Mouse (Mus musculus): ENCODE results near the gene Ntmt1. TPM values are rescaled to one million over a fixed set of nuclear protein-coding genes. Genes with fewer than 3 reads are reported as not detected.
A peak's percentile ranks its signal among the peaks of the same experiment; 100 is the strongest.

Gene Ntmt1
- polyA plus RNA-seq, 1 experiment = 71.2 TPM

DNA sequence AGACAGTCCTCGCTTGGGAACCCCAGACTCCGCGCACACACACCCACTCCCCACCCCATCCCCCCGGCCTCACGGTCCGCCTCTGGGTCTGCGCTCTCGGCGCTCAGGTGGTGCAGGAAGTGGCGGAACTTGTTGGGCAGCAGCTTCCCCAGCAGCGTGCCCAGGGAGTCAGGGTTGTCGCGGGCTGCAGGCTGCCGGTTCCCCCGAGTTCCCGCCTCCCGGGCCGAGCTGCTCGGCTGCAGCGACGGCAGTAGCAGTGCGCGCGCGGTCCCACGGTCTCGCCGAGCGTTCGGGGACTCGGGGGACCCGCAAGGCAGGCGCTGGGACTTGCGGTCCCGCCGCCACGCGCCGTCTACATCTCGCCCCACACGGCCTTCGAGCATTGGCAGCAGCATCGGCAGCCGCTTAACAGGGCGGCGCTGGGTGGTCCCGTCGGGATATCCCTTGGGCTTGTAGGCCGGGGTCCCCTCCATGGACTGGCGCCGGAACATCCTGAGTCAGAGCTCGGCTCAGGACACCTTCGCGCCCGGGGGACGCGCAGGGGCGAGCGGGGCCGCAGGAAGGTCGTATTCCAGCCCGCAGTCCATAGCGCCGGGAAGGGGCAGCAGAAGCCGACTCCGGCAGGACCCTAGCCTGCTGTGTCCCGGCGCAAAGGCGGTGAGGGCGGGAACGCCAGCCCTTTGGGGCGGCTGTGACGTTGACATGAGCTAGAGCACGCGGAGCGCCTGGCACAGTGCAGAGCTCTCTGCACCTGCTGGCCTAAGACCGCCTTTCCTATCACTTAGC lies 6.4 kb upstream of the Ntmt1 start:
- Histone ChIP-seq H3K4me3 (no peak overlapping the region), H3K27me3 (ENCODE audit: control insufficient read depth, insufficient read depth, insufficient read length) (peaks cover 10% of the 10 kb centered on the region)
- no peak for TF ChIP-seq POLR2AphosphoS2 (IDR thresholded peaks at IDR 0.05; ENCODE audit: insufficient read length, low read depth)
- peak in 1 of 3 experiments; percentile 6 for TF ChIP-seq MYOD1 (IDR thresholded peaks at IDR 0.05; ENCODE audit: control insufficient read depth in 1 of 3, insufficient read length in 2 of 3, low read depth in 2 of 3)

DNA sequence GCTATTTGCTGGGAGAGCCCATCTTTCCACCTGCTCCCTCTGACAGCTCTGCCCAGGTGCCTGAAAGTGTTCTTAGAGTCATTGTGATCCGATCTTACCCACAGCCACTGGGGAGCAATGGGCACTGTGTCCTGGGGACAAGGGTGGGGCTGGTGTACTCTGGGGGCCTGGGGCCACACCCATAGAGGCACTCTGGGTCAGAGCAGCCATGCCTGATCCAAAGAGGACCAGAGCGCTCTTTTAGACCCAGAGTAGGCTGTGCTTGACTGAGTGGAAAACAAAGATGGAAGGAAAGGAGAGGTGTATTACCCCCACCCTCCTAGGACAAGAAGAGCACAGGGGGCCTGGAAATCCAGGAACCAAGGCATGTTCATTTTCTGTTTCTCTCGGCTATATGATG lies 4.0 kb upstream of the Ntmt1 start, which contains the start of gene 1700001O22Rik:
1700001O22Rik (minus strand) TSS at position 58 of the 400 bp plus-strand sequence.
- TF ChIP-seq TCF12 (IDR thresholded peaks at IDR 0.05; ENCODE audit: insufficient read depth, poor library complexity, severe bottlenecking) (no peak), POLR2A (IDR thresholded peaks at IDR 0.05; ENCODE audit: insufficient read length, low read depth) (no peak), E2F4 (IDR thresholded peaks at IDR 0.05; ENCODE audit: insufficient read depth) (no peak)
- no peaks in the 10 kb centered on the region for H3K36me3 ChIP-seq (ENCODE audit: control insufficient read depth, insufficient read depth)

More for the DNA sequence above, 6.4 kb upstream of the Ntmt1 start:
- Histone ChIP-seq H3K4me2 (ENCODE audit: low read depth) (peak overlapping the region; percentile 2), H3K79me2 (ENCODE audit: control insufficient read depth, insufficient read depth) (no peaks in the 10 kb centered on the region), H3K36me3 (ENCODE audit: control insufficient read depth, insufficient read depth) (no peaks in the 10 kb centered on the region), H3ac (ENCODE audit: control insufficient read depth, insufficient read length) (no peak overlapping the region)

DNA sequence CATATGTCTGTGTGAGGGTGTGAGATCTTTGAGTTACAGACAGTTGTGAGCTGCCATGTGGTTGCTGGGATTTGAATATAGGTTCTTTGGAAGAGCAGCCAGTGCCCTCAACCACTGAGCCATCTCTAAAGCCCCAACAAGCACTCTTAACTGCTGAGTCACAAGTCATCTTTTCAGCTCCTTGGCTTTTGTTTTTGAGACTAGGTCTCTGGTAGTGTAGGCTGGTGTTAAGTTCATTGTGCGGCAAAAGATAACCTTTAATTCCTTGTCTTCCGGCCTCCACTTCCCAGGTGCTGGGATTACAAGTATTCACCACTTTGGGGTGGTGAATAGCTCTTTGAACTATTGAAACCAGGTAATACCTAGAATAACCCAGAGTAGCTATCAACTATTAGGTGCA lies 1.6 kb upstream of the Ntmt1 start:
- Histone ChIP-seq H3K27me3 (ENCODE audit: control insufficient read depth, insufficient read depth, insufficient read length) (peaks cover 7% of the 10 kb centered on the region), H3K36me3 (ENCODE audit: control insufficient read depth, insufficient read depth) (no peaks in the 10 kb centered on the region), H3ac (ENCODE audit: control insufficient read depth, insufficient read length) (no peak overlapping the region), H3K4me2 (ENCODE audit: low read depth) (no peak overlapping the region), H3K79me2 (ENCODE audit: control insufficient read depth, insufficient read depth) (peaks cover 32% of the 10 kb centered on the region), H3K4me3 (no peak overlapping the region)
- TF ChIP-seq TCF12 (IDR thresholded peaks at IDR 0.05; ENCODE audit: insufficient read depth, poor library complexity, severe bottlenecking) (no peak), E2F4 (IDR thresholded peaks at IDR 0.05; ENCODE audit: insufficient read depth) (no peak), MYOD1 (IDR thresholded peaks at IDR 0.05; ENCODE audit: control insufficient read depth in 1 of 3, insufficient read length in 2 of 3, low read depth in 2 of 3) (no peak), POLR2A (IDR thresholded peaks at IDR 0.05; ENCODE audit: insufficient read length, low read depth) (no peak), TCF3 (IDR thresholded peaks at IDR 0.05; ENCODE audit: insufficient read length, low read depth) (no peak), MAX (IDR thresholded peaks at IDR 0.05; ENCODE audit: low read depth) (no peak), SRF (IDR thresholded peaks at IDR 0.05; ENCODE audit: control insufficient read depth, insufficient read length, low read depth) (no peak), CEBPB (IDR thresholded peaks at IDR 0.05; ENCODE audit: insufficient read depth, poor library complexity, severe bottlenecking) (no peak), POLR2AphosphoS2 (IDR thresholded peaks at IDR 0.05; ENCODE audit: insufficient read length, low read depth) (no peak), USF1 (IDR thresholded peaks at IDR 0.05; ENCODE audit: low read depth) (no peak)

More for the DNA sequence above, 4.0 kb upstream of the Ntmt1 start, which contains the start of gene 1700001O22Rik:
- H3ac ChIP-seq (ENCODE audit: control insufficient read depth, insufficient read length) = no peak within 1 kb of the TSS
- peaks cover 10% of the 10 kb centered on the region for H3K27me3 ChIP-seq (ENCODE audit: control insufficient read depth, insufficient read depth, insufficient read length)
- H3K4me3 ChIP-seq = no peak within 1 kb of the TSS
- H3K79me2 ChIP-seq (ENCODE audit: control insufficient read depth, insufficient read depth) = peaks cover 8% of the 10 kb centered on the region
- H3K4me2 ChIP-seq (ENCODE audit: low read depth) = no peak within 1 kb of the TSS

DNA sequence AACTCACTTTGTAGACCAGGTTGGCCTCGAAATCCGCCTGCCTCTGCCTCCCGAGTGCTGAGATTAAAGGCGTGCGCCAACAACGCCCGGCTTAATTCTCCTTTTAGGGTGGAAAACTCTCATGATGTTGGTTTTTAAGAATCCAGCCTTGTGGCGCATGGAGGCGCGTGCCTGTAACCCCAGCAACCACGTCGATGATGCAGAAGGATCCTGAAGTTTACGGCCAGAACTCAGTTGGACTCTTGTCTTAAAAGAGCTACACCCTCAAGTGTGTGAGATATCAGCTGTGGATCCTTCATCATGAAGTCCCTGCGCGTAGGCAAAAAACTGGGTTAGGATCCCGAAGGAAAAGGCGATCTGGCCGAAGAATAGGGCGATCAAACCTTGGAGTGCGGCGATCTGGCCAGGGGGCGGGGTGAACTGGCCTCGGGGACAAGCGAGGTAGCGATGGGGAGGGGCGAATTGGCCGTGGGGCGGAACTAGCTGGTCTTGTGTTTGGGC lies 429 bp upstream of the Ntmt1 start:
- peaks cover 2% of the 10 kb centered on the region for H3K36me3 ChIP-seq (ENCODE audit: control insufficient read depth, insufficient read depth)
- peaks cover 44% of the 10 kb centered on the region for H3K79me2 ChIP-seq (ENCODE audit: control insufficient read depth, insufficient read depth)
- H3K4me2 ChIP-seq (ENCODE audit: low read depth) = peak overlapping the region; percentile 78
- H3ac ChIP-seq (ENCODE audit: control insufficient read depth, insufficient read length) = peak overlapping the region; percentile 32
- peak overlapping the region; percentile 68 for H3K4me3 ChIP-seq
- TF ChIP-seq TCF12 (IDR thresholded peaks at IDR 0.05; ENCODE audit: insufficient read depth, poor library complexity, severe bottlenecking) = no peak
- no peak for TF ChIP-seq CEBPB (IDR thresholded peaks at IDR 0.05; ENCODE audit: insufficient read depth, poor library complexity, severe bottlenecking)
- no peak for TF ChIP-seq E2F4 (IDR thresholded peaks at IDR 0.05; ENCODE audit: insufficient read depth)
- no peak for TF ChIP-seq SRF (IDR thresholded peaks at IDR 0.05; ENCODE audit: control insufficient read depth, insufficient read length, low read depth)
- TF ChIP-seq MYOG (IDR thresholded peaks at IDR 0.05; ENCODE audit: control insufficient read depth in 1 of 3, insufficient read depth in 1 of 3, insufficient read length in 2 of 3, low read depth in 2 of 3) = no peak
- no peak for TF ChIP-seq MYOD1 (IDR thresholded peaks at IDR 0.05; ENCODE audit: control insufficient read depth in 1 of 3, insufficient read length in 2 of 3, low read depth in 2 of 3)
- no peak for TF ChIP-seq USF1 (IDR thresholded peaks at IDR 0.05; ENCODE audit: low read depth)
- TF ChIP-seq MAX (IDR thresholded peaks at IDR 0.05; ENCODE audit: low read depth) = no peak
- TF ChIP-seq POLR2AphosphoS2 (IDR thresholded peaks at IDR 0.05; ENCODE audit: insufficient read length, low read depth) = peak; percentile 24
- TF ChIP-seq REST (IDR thresholded peaks at IDR 0.05; ENCODE audit: insufficient read depth, insufficient read length) = no peak
- TF ChIP-seq POLR2A (IDR thresholded peaks at IDR 0.05; ENCODE audit: insufficient read length, low read depth) = peak; percentile 46
- no peak for TF ChIP-seq TCF3 (IDR thresholded peaks at IDR 0.05; ENCODE audit: insufficient read length, low read depth)
- no peaks in the 10 kb centered on the region for H3K27me3 ChIP-seq (ENCODE audit: control insufficient read depth, insufficient read depth, insufficient read length)

DNA sequence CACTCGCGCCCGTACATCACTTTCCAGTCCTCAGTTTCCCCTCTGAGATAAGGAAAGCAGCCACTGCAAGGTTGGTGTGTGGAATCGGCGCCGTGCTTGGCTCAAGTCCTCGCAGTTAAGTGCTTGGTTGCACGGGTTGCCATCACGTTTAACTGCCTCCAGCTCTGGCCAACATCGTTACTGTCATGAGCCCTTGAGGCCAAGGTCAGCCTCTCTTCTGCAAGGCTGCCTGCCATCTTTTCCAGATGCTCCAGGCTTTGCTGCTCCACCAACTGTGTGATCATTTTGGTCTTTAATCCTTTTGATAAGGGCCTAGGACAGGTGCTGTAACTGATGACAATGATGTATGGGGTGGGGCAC lies 650 bp downstream of the Ntmt1 start:
- Histone ChIP-seq H3ac (ENCODE audit: control insufficient read depth, insufficient read length) (peak overlapping the region; percentile 32), H3K79me2 (ENCODE audit: control insufficient read depth, insufficient read depth) (peaks cover 47% of the 10 kb centered on the region), H3K4me3 (peak overlapping the region; percentile 68), H3K27me3 (ENCODE audit: control insufficient read depth, insufficient read depth, insufficient read length) (no peaks in the 10 kb centered on the region), H3K4me2 (ENCODE audit: low read depth) (peak overlapping the region; percentile 87), H3K36me3 (ENCODE audit: control insufficient read depth, insufficient read depth) (peaks cover 12% of the 10 kb centered on the region)
- TF ChIP-seq POLR2AphosphoS2 (IDR thresholded peaks at IDR 0.05; ENCODE audit: insufficient read length, low read depth) (no peak), CEBPB (IDR thresholded peaks at IDR 0.05; ENCODE audit: insufficient read depth, poor library complexity, severe bottlenecking) (no peak), MYOG (IDR thresholded peaks at IDR 0.05; ENCODE audit: control insufficient read depth in 1 of 3, insufficient read depth in 1 of 3, insufficient read length in 2 of 3, low read depth in 2 of 3) (peak in 1 of 3 experiments; percentile 18), TCF12 (IDR thresholded peaks at IDR 0.05; ENCODE audit: insufficient read depth, poor library complexity, severe bottlenecking) (no peak), MYOD1 (IDR thresholded peaks at IDR 0.05; ENCODE audit: control insufficient read depth in 1 of 3, insufficient read length in 2 of 3, low read depth in 2 of 3) (peak in 1 of 3 experiments; percentile 14), SRF (IDR thresholded peaks at IDR 0.05; ENCODE audit: control insufficient read depth, insufficient read length, low read depth) (no peak)
